Mouse (Mus musculus): ENCODE measurements around the gene Agbl1. TPM values are rescaled to one million over a fixed set of nuclear protein-coding genes. Genes with fewer than 3 reads are reported as not detected.

Agbl1 gene
- total and polyA plus RNA-seq, 2 experiments from 2014 or later: 0.18 to 0.63 TPM

DNA sequence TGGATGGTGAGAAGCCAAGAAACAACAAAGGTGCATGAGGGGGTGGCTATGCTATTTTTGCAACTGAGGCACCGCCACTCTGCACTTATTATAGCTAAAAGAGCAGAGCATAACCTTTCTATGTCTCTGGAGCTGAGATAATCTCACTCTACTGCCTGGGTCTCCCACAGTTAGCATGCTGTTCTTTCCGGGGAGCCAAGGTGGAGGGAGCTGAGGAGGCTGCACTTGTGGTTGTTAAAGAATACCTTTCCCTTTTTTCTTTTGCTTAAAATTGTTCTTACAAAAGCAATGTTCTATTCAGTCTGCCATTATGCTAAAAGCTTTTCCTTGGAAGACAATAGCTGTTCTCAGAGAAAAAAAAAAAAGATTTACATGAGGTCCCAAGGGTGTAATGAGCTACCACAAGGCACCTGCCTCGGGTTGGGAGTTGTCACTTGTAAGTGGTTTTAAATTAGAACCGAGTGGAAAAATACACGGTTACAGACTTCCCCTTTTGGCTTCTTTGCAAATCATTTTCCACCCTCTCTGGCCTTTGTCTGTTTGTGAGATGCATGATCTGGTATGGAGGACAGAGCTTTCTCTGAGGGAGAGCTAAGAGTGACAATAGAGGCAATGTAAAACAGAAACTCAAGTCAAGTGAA lies 232.8 kb downstream of the Agbl1 start:
- WGBS: 28% methylated on average over 5 of the region's 5 CpGs
- Histone ChIP-seq H3K9ac (replicated peaks; ENCODE audit: low read length) (no peak overlapping the region), H3K36me3 (ENCODE audit: insufficient read depth, low read length) (no peaks in the 10 kb centered on the region), H3K4me3 (ENCODE audit: low read length) (no peak overlapping the region), H3K27ac (no peak overlapping the region), H3K4me1 (ENCODE audit: insufficient read depth, low read length) (no peaks in the 10 kb centered on the region), H3K4me2 (ENCODE audit: low read depth, low read length) (no peak overlapping the region), H3K27me3 (ENCODE audit: insufficient read depth, low read length) (no peaks in the 10 kb centered on the region), H3K9me3 (ENCODE audit: low read length) (no peaks in the 10 kb centered on the region)
- DNase-seq (ENCODE audit: low spot score) (no peak), ATAC-seq (no peak)
- no peak for TF ChIP-seq CTCF (IDR thresholded peaks at IDR 0.05; ENCODE audit: low read depth)

DNA sequence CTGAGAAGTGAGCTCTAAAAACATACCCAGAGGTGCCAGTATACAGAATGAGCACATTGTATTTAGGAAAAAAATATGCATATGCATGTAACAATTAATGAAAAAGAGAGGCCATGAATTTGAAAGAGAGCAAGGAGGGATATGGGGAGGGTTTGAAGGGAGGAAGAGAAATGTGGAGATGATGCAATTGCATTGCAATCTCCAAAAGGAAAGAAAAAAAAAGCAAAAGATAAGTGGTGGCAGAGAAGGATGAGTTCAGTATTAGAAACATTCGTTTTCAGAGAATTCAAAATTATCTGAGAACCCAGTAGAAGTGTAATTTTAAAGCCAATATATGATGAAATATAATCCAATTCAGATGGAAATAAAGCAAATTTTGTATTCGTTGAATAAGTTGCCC lies 236.7 kb downstream of the Agbl1 start:
- no peak overlapping the region for H3K4me2 ChIP-seq (ENCODE audit: low read depth, low read length)
- no peaks in the 10 kb centered on the region for H3K4me1 ChIP-seq (ENCODE audit: insufficient read depth, low read length)
- H3K27ac ChIP-seq: no peak overlapping the region
- no peak for TF ChIP-seq CTCF (IDR thresholded peaks at IDR 0.05; ENCODE audit: low read depth)
- H3K9me3 ChIP-seq (ENCODE audit: low read length): no peaks in the 10 kb centered on the region
- H3K9ac ChIP-seq (replicated peaks; ENCODE audit: low read length): no peak overlapping the region
- no peak overlapping the region for H3K4me3 ChIP-seq (ENCODE audit: low read length)
- no peak for ATAC-seq
- no peaks in the 10 kb centered on the region for H3K36me3 ChIP-seq (ENCODE audit: insufficient read depth, low read length)
- 69% methylated on average over 2 of the region's 2 CpGs for WGBS
- no peaks in the 10 kb centered on the region for H3K27me3 ChIP-seq (ENCODE audit: insufficient read depth, low read length)
- DNase-seq (ENCODE audit: low spot score): no peak

DNA sequence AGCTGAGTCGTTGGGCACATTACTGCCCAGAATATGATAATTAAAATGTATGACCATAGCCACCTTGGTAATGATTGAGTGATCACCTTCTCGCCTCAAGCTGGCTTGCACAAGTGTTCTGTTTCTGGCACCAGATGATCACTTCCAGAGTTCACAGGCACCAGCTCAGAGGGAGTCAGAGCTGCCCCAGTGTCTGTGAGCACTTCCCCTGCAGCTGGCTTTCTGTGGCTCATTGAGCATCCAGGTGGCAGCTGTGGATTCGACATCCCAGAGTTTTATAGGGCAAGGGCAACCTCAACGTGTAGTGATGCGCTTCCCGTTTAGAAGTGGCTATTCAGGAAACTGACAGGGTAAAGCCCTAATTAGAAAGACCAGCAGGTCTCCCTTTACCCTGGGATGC lies 244.5 kb downstream of the Agbl1 start:
- no peaks in the 10 kb centered on the region for H3K4me1 ChIP-seq (ENCODE audit: insufficient read depth, low read length)
- H3K4me3 ChIP-seq (ENCODE audit: low read length): no peak overlapping the region
- no peaks in the 10 kb centered on the region for H3K27me3 ChIP-seq (ENCODE audit: insufficient read depth, low read length)
- DNase-seq (ENCODE audit: low spot score) (peak; percentile 12), ATAC-seq (peak; percentile 40; the same call in 1 of the 2 replicates)
- H3K4me2 ChIP-seq (ENCODE audit: low read depth, low read length): no peak overlapping the region
- no peak for TF ChIP-seq CTCF (IDR thresholded peaks at IDR 0.05; ENCODE audit: low read depth)
- H3K36me3 ChIP-seq (ENCODE audit: insufficient read depth, low read length): no peaks in the 10 kb centered on the region
- no peaks in the 10 kb centered on the region for H3K9me3 ChIP-seq (ENCODE audit: low read length)
- WGBS: 24% methylated on average over 6 of the region's 6 CpGs
- no peak overlapping the region for H3K9ac ChIP-seq (replicated peaks; ENCODE audit: low read length)
- H3K27ac ChIP-seq: no peak overlapping the region

GRCm38 (mm10) chr7:76485546-76485945 lies 255.9 kb downstream of the Agbl1 start:
- ATAC-seq: no peak
- no peak for DNase-seq (ENCODE audit: low spot score)
- H3K4me1 ChIP-seq (ENCODE audit: insufficient read depth, low read length): no peaks in the 10 kb centered on the region
- H3K27me3 ChIP-seq (ENCODE audit: insufficient read depth, low read length): no peaks in the 10 kb centered on the region
- H3K9me3 ChIP-seq (ENCODE audit: low read length): no peaks in the 10 kb centered on the region
- WGBS: 85% methylated on average over 2 of the region's 2 CpGs
- no peak for TF ChIP-seq CTCF (IDR thresholded peaks at IDR 0.05; ENCODE audit: low read depth)
- no peaks in the 10 kb centered on the region for H3K36me3 ChIP-seq (ENCODE audit: insufficient read depth, low read length)
- no peak overlapping the region for H3K4me3 ChIP-seq (ENCODE audit: low read length)
- H3K4me2 ChIP-seq (ENCODE audit: low read depth, low read length): no peak overlapping the region
- no peak overlapping the region for H3K27ac ChIP-seq
- H3K9ac ChIP-seq (replicated peaks; ENCODE audit: low read length): no peak overlapping the region

DNA sequence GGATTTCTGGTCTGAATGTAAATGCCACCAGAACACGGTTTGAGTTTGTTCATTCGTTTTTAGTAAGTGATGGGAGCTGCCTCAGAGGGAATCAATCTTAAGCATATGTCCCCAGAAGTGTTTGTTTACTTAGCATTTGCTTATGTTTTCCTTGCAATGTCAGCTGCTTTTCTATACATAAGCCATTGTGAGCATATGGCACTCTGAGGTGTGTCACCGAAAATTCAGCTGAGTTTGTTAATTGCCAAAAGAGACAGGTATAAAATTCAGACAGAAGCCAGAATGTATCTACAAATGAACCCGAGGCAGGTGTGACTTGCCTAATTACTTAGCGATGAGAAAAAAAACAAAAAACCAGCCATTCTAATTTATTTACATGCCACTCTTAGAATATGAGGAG lies 257.8 kb downstream of the Agbl1 start:
- TF ChIP-seq CTCF (IDR thresholded peaks at IDR 0.05; ENCODE audit: low read depth): no peak
- no peak overlapping the region for H3K27ac ChIP-seq
- H3K9me3 ChIP-seq (ENCODE audit: low read length): no peaks in the 10 kb centered on the region
- no peak overlapping the region for H3K9ac ChIP-seq (replicated peaks; ENCODE audit: low read length)
- H3K36me3 ChIP-seq (ENCODE audit: insufficient read depth, low read length): no peaks in the 10 kb centered on the region
- no peak overlapping the region for H3K4me2 ChIP-seq (ENCODE audit: low read depth, low read length)
- ATAC-seq (no peak), DNase-seq (ENCODE audit: low spot score) (no peak)
- H3K27me3 ChIP-seq (ENCODE audit: insufficient read depth, low read length): no peaks in the 10 kb centered on the region
- H3K4me3 ChIP-seq (ENCODE audit: low read length): no peak overlapping the region
- H3K4me1 ChIP-seq (ENCODE audit: insufficient read depth, low read length): no peaks in the 10 kb centered on the region
- 83% methylated on average over 5 of the region's 5 CpGs for WGBS

GRCm38 (mm10) chr7:76524291-76524690 lies 294.6 kb downstream of the Agbl1 start:
- ATAC-seq: no peak
- H3K9ac ChIP-seq (replicated peaks; ENCODE audit: low read length): no peak overlapping the region
- H3K4me1 ChIP-seq (ENCODE audit: insufficient read depth, low read length): no peaks in the 10 kb centered on the region
- H3K9me3 ChIP-seq (ENCODE audit: low read length): no peaks in the 10 kb centered on the region
- H3K27ac ChIP-seq: no peak overlapping the region
- H3K36me3 ChIP-seq (ENCODE audit: insufficient read depth, low read length): no peaks in the 10 kb centered on the region
- no peak overlapping the region for H3K4me3 ChIP-seq (ENCODE audit: low read length)
- H3K4me2 ChIP-seq (ENCODE audit: low read depth, low read length): no peak overlapping the region
- WGBS: 42% methylated on average over 3 of the region's 3 CpGs
- no peaks in the 10 kb centered on the region for H3K27me3 ChIP-seq (ENCODE audit: insufficient read depth, low read length)
- DNase-seq (ENCODE audit: low spot score): peak; percentile 48
- TF ChIP-seq CTCF (IDR thresholded peaks at IDR 0.05; ENCODE audit: low read depth): no peak

- no peak for TF ChIP-seq CTCF (IDR thresholded peaks at IDR 0.05; ENCODE audit: low read depth)
- no peaks in the 10 kb centered on the region for H3K27me3 ChIP-seq (ENCODE audit: insufficient read depth, low read length)
- H3K27ac ChIP-seq: no peak overlapping the region
- DNase-seq (ENCODE audit: low spot score) (peak; percentile 35), ATAC-seq (no peak)
- 54% methylated on average over 2 of the region's 2 CpGs for WGBS
- no peaks in the 10 kb centered on the region for H3K9me3 ChIP-seq (ENCODE audit: low read length)
- H3K36me3 ChIP-seq (ENCODE audit: insufficient read depth, low read length): no peaks in the 10 kb centered on the region
- no peaks in the 10 kb centered on the region for H3K4me1 ChIP-seq (ENCODE audit: insufficient read depth, low read length)
- no peak overlapping the region for H3K4me3 ChIP-seq (ENCODE audit: low read length)
- H3K4me2 ChIP-seq (ENCODE audit: low read depth, low read length): no peak overlapping the region
- no peak overlapping the region for H3K9ac ChIP-seq (replicated peaks; ENCODE audit: low read length)
Observed at GRCm38 (mm10) chr7:76546456-76546855, 316.8 kb downstream of the Agbl1 start.

Measured in hindbrain, postnatal 0 days (tissue).